Mouse (Mus musculus) forebrain, embryonic 12.5 days (tissue): Measurements from ENCODE around the gene Klf2. TPM values are rescaled to one million over a fixed set of nuclear protein-coding genes. Genes with fewer than 3 reads are reported as not detected.

ENCODE experiments used
- ATAC-seq: fragments of 200-750 bp; cut with Nextera tagmentation; 2 replicates; pipeline ENCODE4 v1.8.0; 2017; ENCODE audit warnings: moderate TSS enrichment; ENCODE audit not compliant: low FRiP score
- H3K27ac ChIP-seq: fragments of 300-500 bp; sonication (generic); 2 replicates; pipeline ENCODE4 v1.5.1; 2016; ENCODE audit warnings: mild to moderate bottlenecking
- H3K27me3 ChIP-seq: fragments of 300-500 bp; sonication (generic); 2 replicates; pipeline ENCODE4 v1.6.1; 2016; ENCODE audit warnings: mild to moderate bottlenecking
- H3K36me3 ChIP-seq: fragments of 300-500 bp; sonication (generic); replicated peaks from 2 replicates; pipeline ENCODE4 v1.6.1; 2016; ENCODE audit warnings: mild to moderate bottlenecking
- H3K4me1 ChIP-seq: fragments of 300-500 bp; sonication (generic); 2 replicates; pipeline ENCODE4 v1.6.1; 2016
- H3K4me2 ChIP-seq: fragments of 300-500 bp; sonication (generic); 2 replicates; pipeline ENCODE4 v1.6.1; 2016; ENCODE audit warnings: mild to moderate bottlenecking, moderate library complexity
- H3K4me3 ChIP-seq: fragments of 300-500 bp; sonication (generic); replicated peaks from 2 replicates; pipeline ENCODE4 v1.5.1; 2016; ENCODE audit warnings: mild to moderate bottlenecking
- H3K9ac ChIP-seq: fragments of 300-500 bp; sonication (generic); 2 replicates; pipeline ENCODE4 v1.6.1; 2016; ENCODE audit warnings: mild to moderate bottlenecking
- H3K9me3 ChIP-seq: fragments of 300-500 bp; sonication (generic); 2 replicates; pipeline ENCODE4 v1.6.1; 2016
- WGBS: fragments of 180-500 bp; shearing (Covaris S2); methylation state at CpG from one replicate; pipeline ENCODE4 v1.1.7; 2016; 5-methylcytosine and 5-hydroxymethylcytosine counted together
- polyA plus RNA-seq: library from polyadenylated mRNA; unstranded; fragments of >200 nt; fragmentation: Nextera tagmentation; extraction: Ambion mirVana; gene quantifications from 2 replicates; pipeline ENCODE4 v1.2.1, GENCODE M21; 2016

The Klf2 gene
- polyA plus RNA-seq, 1 experiment from 2014 or later = 5.0 TPM

- no peak overlapping the region for H3K4me3 ChIP-seq
- no peaks in the 10 kb centered on the region for H3K27me3 ChIP-seq
- H3K9ac ChIP-seq = no peak overlapping the region
- no peak overlapping the region for H3K4me2 ChIP-seq
- H3K9me3 ChIP-seq = no peaks in the 10 kb centered on the region
- no peak for ATAC-seq
- H3K27ac ChIP-seq = no peak overlapping the region
- H3K36me3 ChIP-seq = no peaks in the 10 kb centered on the region
- no peaks in the 10 kb centered on the region for H3K4me1 ChIP-seq
Observed at GRCm38 (mm10) chr8:72293309-72293708, 25.5 kb upstream of the Klf2 start.

- H3K9ac ChIP-seq = no peak overlapping the region
- no peaks in the 10 kb centered on the region for H3K9me3 ChIP-seq
- no peaks in the 10 kb centered on the region for H3K27me3 ChIP-seq
- WGBS = 80% methylated on average over 3 of the region's 3 CpGs
- no peak overlapping the region for H3K4me3 ChIP-seq
- H3K36me3 ChIP-seq = no peaks in the 10 kb centered on the region
- H3K4me1 ChIP-seq = no peaks in the 10 kb centered on the region
- no peak for ATAC-seq
- H3K4me2 ChIP-seq = no peak overlapping the region
- H3K27ac ChIP-seq = no peak overlapping the region
Observed at GRCm38 (mm10) chr8:72295125-72295524, 23.7 kb upstream of the Klf2 start.

GRCm38 (mm10) chr8:72295679-72296078, 23.2 kb upstream of the Klf2 start:
- 68% methylated on average over 8 of the region's 8 CpGs for WGBS
- no peak overlapping the region for H3K4me3 ChIP-seq
- H3K9ac ChIP-seq = no peak overlapping the region
- ATAC-seq = no peak
- H3K27me3 ChIP-seq = no peaks in the 10 kb centered on the region
- H3K27ac ChIP-seq = no peak overlapping the region
- H3K4me1 ChIP-seq = no peaks in the 10 kb centered on the region
- H3K9me3 ChIP-seq = no peaks in the 10 kb centered on the region
- no peak overlapping the region for H3K4me2 ChIP-seq
- no peaks in the 10 kb centered on the region for H3K36me3 ChIP-seq

- Histone ChIP-seq H3K9ac (no peak overlapping the region), H3K4me2 (no peak overlapping the region), H3K36me3 (no peaks in the 10 kb centered on the region), H3K27me3 (no peaks in the 10 kb centered on the region), H3K9me3 (no peaks in the 10 kb centered on the region), H3K27ac (no peak overlapping the region), H3K4me1 (no peaks in the 10 kb centered on the region), H3K4me3 (no peak overlapping the region)
- 96% methylated on average over 8 of the region's 8 CpGs for WGBS
- no peak for ATAC-seq
Observed at GRCm38 (mm10) chr8:72296561-72296960, 22.3 kb upstream of the Klf2 start.

- H3K36me3 ChIP-seq = no peaks in the 10 kb centered on the region
- no peaks in the 10 kb centered on the region for H3K4me1 ChIP-seq
- ATAC-seq = no peak
- no peak overlapping the region for H3K27ac ChIP-seq
- no peak overlapping the region for H3K4me3 ChIP-seq
- no peak overlapping the region for H3K9ac ChIP-seq
- no peaks in the 10 kb centered on the region for H3K27me3 ChIP-seq
- 81% methylated on average over 1 of the region's 1 CpGs for WGBS
- no peak overlapping the region for H3K4me2 ChIP-seq
- H3K9me3 ChIP-seq = no peaks in the 10 kb centered on the region
Observed at GRCm38 (mm10) chr8:72298928-72299327, 19.9 kb upstream of the Klf2 start.

GRCm38 (mm10) chr8:72300654-72301400, 18.0 kb upstream of the Klf2 start:
- Histone ChIP-seq H3K27ac (no peak overlapping the region), H3K4me3 (no peak overlapping the region), H3K9ac (no peak overlapping the region), H3K4me1 (no peaks in the 10 kb centered on the region), H3K36me3 (no peaks in the 10 kb centered on the region), H3K27me3 (0 out of 2 replicates have a peak, but pooled peaks cover 5% of the 10 kb centered on the region), H3K4me2 (no peak overlapping the region), H3K9me3 (no peaks in the 10 kb centered on the region)
- WGBS = 85% methylated on average over 9 of the region's 9 CpGs
- no peak for ATAC-seq

GRCm38 (mm10) chr8:72301497-72301896, 17.3 kb upstream of the Klf2 start:
- Histone ChIP-seq H3K9ac (no peak overlapping the region), H3K4me1 (no peaks in the 10 kb centered on the region), H3K36me3 (no peaks in the 10 kb centered on the region), H3K27ac (no peak overlapping the region), H3K4me2 (no peak overlapping the region), H3K4me3 (no peak overlapping the region), H3K9me3 (no peaks in the 10 kb centered on the region), H3K27me3 (0 out of 2 replicates have a peak, but pooled peaks cover 5% of the 10 kb centered on the region)
- WGBS = 82% methylated on average over 5 of the region's 5 CpGs
- no peak for ATAC-seq

- Histone ChIP-seq H3K4me3 (no peak overlapping the region), H3K27me3 (0 out of 2 replicates have a peak, but pooled peaks cover 5% of the 10 kb centered on the region), H3K9ac (no peak overlapping the region), H3K27ac (no peak overlapping the region), H3K4me1 (peaks cover 2% of the 10 kb centered on the region; the same call in 1 of the 2 replicates), H3K36me3 (no peaks in the 10 kb centered on the region), H3K4me2 (no peak overlapping the region), H3K9me3 (no peaks in the 10 kb centered on the region)
- WGBS = 76% methylated on average over 8 of the region's 8 CpGs
- no peak for ATAC-seq
Observed at GRCm38 (mm10) chr8:72302986-72303612, 15.7 kb upstream of the Klf2 start.

- no peak for ATAC-seq
- 74% methylated on average over 8 of the region's 8 CpGs for WGBS
- peaks cover 5% of the 10 kb centered on the region; the same call in 1 of the 2 replicates for H3K4me1 ChIP-seq
Observed at GRCm38 (mm10) chr8:72303633-72304032, 15.2 kb upstream of the Klf2 start.

GRCm38 (mm10) chr8:72305210-72305905, 13.5 kb upstream of the Klf2 start, which contains the start of gene Gm10282:
Gm10282 (minus strand) TSS chr8:72305260.
- H3K9ac ChIP-seq = no peak within 1 kb of the TSS
- H3K4me2 ChIP-seq = no peak within 1 kb of the TSS
- H3K9me3 ChIP-seq = no peaks in the 10 kb centered on the region
- H3K27me3 ChIP-seq = 0 out of 2 replicates have a peak, but pooled peaks cover 5% of the 10 kb centered on the region
- 82% methylated on average over 16 of the region's 16 CpGs for WGBS
- peaks cover 5% of the 10 kb centered on the region; the same call in 1 of the 2 replicates for H3K4me1 ChIP-seq
- ATAC-seq = no peak
- no peak within 1 kb of the TSS for H3K4me3 ChIP-seq
- H3K36me3 ChIP-seq = no peaks in the 10 kb centered on the region
- H3K27ac ChIP-seq = no peak within 1 kb of the TSS

More at GRCm38 (mm10) chr8:72303633-72304032, 15.2 kb upstream of the Klf2 start:
- Histone ChIP-seq H3K4me2 (no peak overlapping the region), H3K36me3 (no peaks in the 10 kb centered on the region), H3K27me3 (0 out of 2 replicates have a peak, but pooled peaks cover 5% of the 10 kb centered on the region), H3K4me3 (no peak overlapping the region), H3K27ac (no peak overlapping the region), H3K9ac (no peak overlapping the region), H3K9me3 (no peaks in the 10 kb centered on the region)

GRCm38 (mm10) chr8:72306913-72307312, 11.9 kb upstream of the Klf2 start:
- Histone ChIP-seq H3K4me2 (no peak overlapping the region), H3K27ac (no peak overlapping the region), H3K9ac (no peak overlapping the region), H3K27me3 (0 out of 2 replicates have a peak, but pooled peaks cover 5% of the 10 kb centered on the region), H3K9me3 (no peaks in the 10 kb centered on the region), H3K4me3 (no peak overlapping the region), H3K36me3 (no peaks in the 10 kb centered on the region), H3K4me1 (peaks cover 8% of the 10 kb centered on the region; the same call in 1 of the 2 replicates)
- ATAC-seq = no peak
- WGBS = 86% methylated on average over 5 of the region's 5 CpGs

- Histone ChIP-seq H3K4me3 (no peak overlapping the region), H3K9me3 (no peaks in the 10 kb centered on the region), H3K27me3 (0 out of 2 replicates have a peak, but pooled peaks cover 7% of the 10 kb centered on the region), H3K27ac (no peak overlapping the region), H3K4me1 (peaks cover 8% of the 10 kb centered on the region; the same call in 1 of the 2 replicates), H3K4me2 (no peak overlapping the region), H3K9ac (no peak overlapping the region), H3K36me3 (no peaks in the 10 kb centered on the region)
- ATAC-seq = no peak
- WGBS = 47% methylated on average over 6 of the region's 6 CpGs
Observed at GRCm38 (mm10) chr8:72308276-72308675, 10.6 kb upstream of the Klf2 start.
